Mouse (Mus musculus) myocyte (in vitro differentiated cells): Measurements from ENCODE around the gene Tex33. TPM values are rescaled to one million over a fixed set of nuclear protein-coding genes. Genes with fewer than 3 reads are reported as not detected.

Experiments
- H3K27me3 ChIP-seq: one replicate; pipeline ENCODE4 v1.6.1; 2011; ENCODE audit not compliant: control insufficient read depth, insufficient read depth, insufficient read length
- H3K36me3 ChIP-seq: one replicate; pipeline ENCODE4 v1.6.1; 2011; ENCODE audit not compliant: control insufficient read depth, insufficient read depth
- H3K4me2 ChIP-seq: one replicate; pipeline ENCODE4 v1.6.1; 2011; ENCODE audit warnings: low read depth, control low read depth
- H3K4me3 ChIP-seq: one replicate; pipeline ENCODE4 v1.5.1; 2011; ENCODE audit warnings: mild to moderate bottlenecking, control low read depth, moderate library complexity
- H3K79me2 ChIP-seq: one replicate; pipeline ENCODE4 v1.6.1; 2011; ENCODE audit not compliant: control insufficient read depth, insufficient read depth
- H3ac ChIP-seq: one replicate; pipeline ENCODE4 v1.6.1; 2011; ENCODE audit not compliant: control insufficient read depth, insufficient read length
- CEBPB ChIP-seq: IDR thresholded peaks from 2 replicates; pipeline ENCODE4 v1.6.1; 2011; ENCODE audit warnings: mild to moderate bottlenecking, moderate library complexity; ENCODE audit not compliant: poor library complexity, insufficient read depth, severe bottlenecking
- E2F4 ChIP-seq: IDR thresholded peaks from one replicate; pipeline ENCODE4 v1.6.1; 2011; ENCODE audit warnings: mild to moderate bottlenecking, control low read depth, moderate library complexity; ENCODE audit not compliant: insufficient read depth
- MAX ChIP-seq: IDR thresholded peaks from one replicate; pipeline ENCODE4 v1.6.1; 2011; ENCODE audit warnings: low read depth, mild to moderate bottlenecking, control low read depth
- MYOD1 ChIP-seq, 3 experiments: IDR thresholded peaks; one replicate each; pipeline ENCODE4 v1.6.1; 2011; ENCODE audit warnings: control low read depth in 2 of 3, low read depth in 2 of 3, mild to moderate bottlenecking in 2 of 3, moderate library complexity in 1 of 3; ENCODE audit not compliant: insufficient read length in 2 of 3, control insufficient read depth in 1 of 3
- MYOG ChIP-seq, 3 experiments: IDR thresholded peaks; one replicate each; pipeline ENCODE4 v1.6.1; 2011; ENCODE audit warnings: control low read depth in 2 of 3, low read depth in 2 of 3, mild to moderate bottlenecking in 2 of 3; ENCODE audit not compliant: insufficient read length in 2 of 3, control insufficient read depth in 1 of 3, insufficient read depth in 1 of 3
- POLR2A ChIP-seq: IDR thresholded peaks from one replicate; pipeline ENCODE4 v1.6.1; 2011; ENCODE audit warnings: low read depth, mild to moderate bottlenecking, control low read depth, moderate library complexity; ENCODE audit not compliant: insufficient read length
- POLR2AphosphoS2 ChIP-seq: IDR thresholded peaks from one replicate; pipeline ENCODE4 v1.6.1; 2011; ENCODE audit warnings: low read depth, control low read depth; ENCODE audit not compliant: insufficient read length
- REST ChIP-seq: IDR thresholded peaks from one replicate; pipeline ENCODE4 v1.6.1; 2011; ENCODE audit warnings: mild to moderate bottlenecking, control low read depth, moderate library complexity; ENCODE audit not compliant: insufficient read depth, insufficient read length
- SRF ChIP-seq: IDR thresholded peaks from one replicate; pipeline ENCODE4 v1.6.1; 2011; ENCODE audit warnings: low read depth; ENCODE audit not compliant: control insufficient read depth, insufficient read length
- TCF12 ChIP-seq: IDR thresholded peaks from one replicate; pipeline ENCODE4 v1.6.1; 2011; ENCODE audit warnings: mild to moderate bottlenecking, control low read depth; ENCODE audit not compliant: poor library complexity, insufficient read depth, severe bottlenecking
- TCF3 ChIP-seq: IDR thresholded peaks from one replicate; pipeline ENCODE4 v1.6.1; 2011; ENCODE audit warnings: low read depth, control low read depth; ENCODE audit not compliant: insufficient read length
- USF1 ChIP-seq: IDR thresholded peaks from one replicate; pipeline ENCODE4 v1.6.1; 2011; ENCODE audit warnings: low read depth, mild to moderate bottlenecking, control low read depth, moderate library complexity
- polyA plus RNA-seq: library from polyadenylated mRNA; unstranded; fragments of >200 nt; fragmentation: generic; extraction: Trizol; gene quantifications from one replicate; pipeline ENCODE4 v1.2.1, GENCODE M21; 2012; ENCODE audit warnings: missing spikeins

Tex33 gene
- polyA plus RNA-seq, 1 experiment: not detected

GRCm38 (mm10) chr15:78428391-78429138, 32.9 kb upstream of the Tex33 start, which contains the start of gene Kctd17:
TSS of gene Kctd17 (plus strand) at chr15:78428564.
- peaks cover 15% of the 10 kb centered on the region for H3K27me3 ChIP-seq
- peak within 1 kb of the TSS; percentile 26 for H3ac ChIP-seq
- peak within 1 kb of the TSS; percentile 90 for H3K4me2 ChIP-seq
- H3K36me3 ChIP-seq: peaks cover 10% of the 10 kb centered on the region
- peak within 1 kb of the TSS; percentile 46 for H3K4me3 ChIP-seq
- TF ChIP-seq SRF (peak; percentile 83), TCF12 (no peak), MYOD1 (IDR thresholded peaks at IDR 0.05; ENCODE audit: control insufficient read depth in 1 of 3, insufficient read length in 2 of 3, low read depth in 2 of 3) (peak in 2 of 3 experiments; percentile 60 to 65), MAX (no peak), MYOG (IDR thresholded peaks at IDR 0.05; ENCODE audit: control insufficient read depth in 1 of 3, insufficient read depth in 1 of 3, insufficient read length in 2 of 3, low read depth in 2 of 3) (peak in 2 of 3 experiments; percentile 38 to 49), POLR2AphosphoS2 (peak; percentile 73), POLR2A (peak; percentile 79)
- peaks cover 14% of the 10 kb centered on the region for H3K79me2 ChIP-seq

GRCm38 (mm10) chr15:78425230-78425629, 29.5 kb upstream of the Tex33 start:
- no peak overlapping the region for H3ac ChIP-seq
- H3K4me3 ChIP-seq: no peak overlapping the region
- peaks cover 14% of the 10 kb centered on the region for H3K79me2 ChIP-seq
- TF ChIP-seq E2F4 (no peak), MYOG (IDR thresholded peaks at IDR 0.05; ENCODE audit: control insufficient read depth in 1 of 3, insufficient read depth in 1 of 3, insufficient read length in 2 of 3, low read depth in 2 of 3) (no peak), SRF (no peak), POLR2AphosphoS2 (no peak), REST (no peak), MAX (no peak), TCF12 (no peak), TCF3 (no peak), POLR2A (no peak), USF1 (no peak), CEBPB (no peak), MYOD1 (IDR thresholded peaks at IDR 0.05; ENCODE audit: control insufficient read depth in 1 of 3, insufficient read length in 2 of 3, low read depth in 2 of 3) (no peak)
- no peak overlapping the region for H3K4me2 ChIP-seq
- H3K27me3 ChIP-seq: peaks cover 21% of the 10 kb centered on the region
- H3K36me3 ChIP-seq: no peaks in the 10 kb centered on the region

- no peaks in the 10 kb centered on the region for H3K36me3 ChIP-seq
- no peak overlapping the region for H3K4me3 ChIP-seq
- TF ChIP-seq CEBPB: 0 out of 2 replicates have a peak, but pooled peaks have one; percentile 5
- no peak for TF ChIP-seq MYOD1 (IDR thresholded peaks at IDR 0.05; ENCODE audit: control insufficient read depth in 1 of 3, insufficient read length in 2 of 3, low read depth in 2 of 3)
- H3ac ChIP-seq: no peak overlapping the region
- no peak overlapping the region for H3K4me2 ChIP-seq
- peaks cover 25% of the 10 kb centered on the region for H3K27me3 ChIP-seq
- H3K79me2 ChIP-seq: peaks cover 7% of the 10 kb centered on the region
These were observed 28.8 kb upstream of the Tex33 start for GRCm38 (mm10) chr15:78424507-78424906.

DNA sequence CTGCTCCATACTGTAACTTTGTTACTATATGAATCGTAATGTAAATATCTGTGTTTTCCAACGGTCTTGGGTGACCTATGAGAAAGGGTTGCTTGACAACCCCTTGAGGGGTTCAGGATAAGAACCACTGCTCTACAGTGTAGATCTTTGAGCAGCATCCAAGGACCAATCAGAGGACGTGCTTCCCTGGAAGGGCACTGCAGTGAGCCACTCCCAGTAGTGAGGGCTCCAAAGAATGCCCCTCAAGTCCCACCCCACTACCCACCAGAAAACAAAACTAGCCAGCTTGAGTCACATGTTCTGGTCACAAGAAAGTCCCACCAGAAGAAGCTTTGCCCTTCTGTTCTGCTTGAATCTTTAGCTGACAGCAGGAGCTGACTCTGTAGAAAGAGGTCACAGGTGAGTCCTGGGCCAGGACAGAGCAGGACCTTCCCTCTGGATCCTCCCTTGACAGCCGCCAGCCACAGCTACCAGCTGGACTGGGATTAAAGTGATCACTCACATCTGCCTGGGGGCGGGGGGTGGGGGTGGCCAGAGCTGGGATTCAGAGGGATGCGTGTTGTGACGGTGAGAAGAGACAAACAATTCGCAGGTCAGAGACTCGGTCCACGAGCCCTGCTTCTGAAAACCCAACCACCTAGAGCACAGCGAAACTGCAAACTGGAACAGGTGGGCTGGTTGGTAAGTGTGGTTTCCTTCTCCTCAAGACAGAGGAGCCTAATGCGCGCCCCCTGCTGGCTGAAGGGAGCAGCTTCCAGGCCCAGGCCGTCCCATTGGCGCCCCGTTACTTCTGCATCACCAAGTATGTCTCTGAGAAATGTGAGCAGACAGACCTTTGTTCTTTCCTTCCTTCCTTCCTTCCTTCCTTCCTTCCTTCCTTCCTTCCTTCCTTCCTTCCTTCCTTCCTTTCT, 26.6 kb upstream of the Tex33 start:
- Histone ChIP-seq H3K36me3 (no peaks in the 10 kb centered on the region), H3ac (no peak overlapping the region), H3K4me2 (no peak overlapping the region), H3K4me3 (no peak overlapping the region), H3K27me3 (peaks cover 35% of the 10 kb centered on the region), H3K79me2 (no peaks in the 10 kb centered on the region)
- TF ChIP-seq CEBPB (no peak), MYOG (IDR thresholded peaks at IDR 0.05; ENCODE audit: control insufficient read depth in 1 of 3, insufficient read depth in 1 of 3, insufficient read length in 2 of 3, low read depth in 2 of 3) (peak in 2 of 3 experiments; percentile 2 to 55), TCF3 (no peak), MYOD1 (IDR thresholded peaks at IDR 0.05; ENCODE audit: control insufficient read depth in 1 of 3, insufficient read length in 2 of 3, low read depth in 2 of 3) (peak; percentile 28 to 72 (median 42))

DNA sequence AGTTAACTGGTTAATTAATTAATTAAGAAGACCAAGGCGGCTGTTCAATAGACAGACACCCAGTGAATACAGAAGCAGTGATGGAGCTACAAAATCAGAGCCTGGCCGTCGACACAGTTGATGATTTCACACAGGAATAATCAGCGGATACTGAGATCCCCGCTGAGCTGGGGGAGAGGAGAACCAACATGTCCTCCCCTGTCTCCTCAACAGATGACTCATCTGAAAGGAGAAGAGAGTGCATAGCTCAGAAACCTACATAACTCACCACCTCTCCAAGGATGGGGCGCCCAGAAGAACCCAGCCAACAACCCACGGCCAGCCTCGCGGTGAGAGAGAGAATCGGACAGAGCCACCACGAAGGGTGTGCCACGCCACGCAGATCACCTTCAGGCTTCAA, 24.7 kb upstream of the Tex33 start:
- TF ChIP-seq MAX: no peak
- no peak for TF ChIP-seq CEBPB
- TF ChIP-seq TCF12: no peak
- no peak for TF ChIP-seq REST
- no peak for TF ChIP-seq MYOG (IDR thresholded peaks at IDR 0.05; ENCODE audit: control insufficient read depth in 1 of 3, insufficient read depth in 1 of 3, insufficient read length in 2 of 3, low read depth in 2 of 3)
- no peak for TF ChIP-seq E2F4
- H3K4me3 ChIP-seq: no peak overlapping the region
- peaks cover 35% of the 10 kb centered on the region for H3K27me3 ChIP-seq
- H3ac ChIP-seq: no peak overlapping the region
- H3K36me3 ChIP-seq: no peaks in the 10 kb centered on the region
- no peak overlapping the region for H3K4me2 ChIP-seq
- no peaks in the 10 kb centered on the region for H3K79me2 ChIP-seq
